Mouse (Mus musculus) midbrain, postnatal 0 days (tissue): ENCODE data around the gene Kiss1r. TPM values are rescaled to one million over a fixed set of nuclear protein-coding genes. Genes with fewer than 3 reads are reported as not detected.
A peak's percentile ranks its signal among the peaks of the same experiment; 100 is the strongest.
"Not testable (repeated sequence)": the region's sequence is repeated elsewhere in the genome, so short reads cannot be mapped to it uniquely, and the experiment has no call there.

Experiments used
- ATAC-seq: fragments of 200-750 bp; cut with Nextera tagmentation; 2 replicates; pipeline ENCODE4 v1.8.0; 2017; ENCODE audit warnings: moderate number of reproducible peaks, mild to moderate bottlenecking, moderate TSS enrichment, moderate library complexity; ENCODE audit not compliant: low FRiP score
- DNase-seq: peaks from one replicate; pipeline ENCODE4 v3.0.0-alpha.2; 2015; ENCODE audit warnings: low spot score
- H3K27ac ChIP-seq: fragments of 300-500 bp; sonication (generic); 2 replicates; pipeline ENCODE4 v1.5.1; 2014; ENCODE audit warnings: low read depth, mild to moderate bottlenecking, low read length, mixed read lengths
- H3K27me3 ChIP-seq: fragments of 300-500 bp; sonication (generic); 2 replicates; pipeline ENCODE4 v1.6.1; 2014; ENCODE audit warnings: low read length, control low read depth, mixed read lengths; ENCODE audit not compliant: insufficient read depth
- H3K36me3 ChIP-seq: fragments of 300-500 bp; sonication (generic); 2 replicates; pipeline ENCODE4 v1.6.1; 2014; ENCODE audit warnings: low read length, control low read depth, mixed read lengths; ENCODE audit not compliant: insufficient read depth
- H3K4me1 ChIP-seq: fragments of 300-500 bp; sonication (generic); 2 replicates; pipeline ENCODE4 v1.6.1; 2014; ENCODE audit warnings: mild to moderate bottlenecking, control low read depth, antibody characterized with exemption, low read length, mixed read lengths; ENCODE audit not compliant: insufficient read depth
- H3K4me2 ChIP-seq: fragments of 300-500 bp; sonication (generic); 2 replicates; pipeline ENCODE4 v1.6.1; 2014; ENCODE audit warnings: low read depth, mild to moderate bottlenecking, low read length, mixed read lengths; ENCODE audit not compliant: poor library complexity, severe bottlenecking
- H3K4me3 ChIP-seq: fragments of 300-500 bp; sonication (generic); 2 replicates; pipeline ENCODE4 v1.5.1; 2014; ENCODE audit warnings: low read depth, mild to moderate bottlenecking, low read length, moderate library complexity
- H3K9ac ChIP-seq: fragments of 300-500 bp; sonication (generic); replicated peaks from 2 replicates; pipeline ENCODE4 v1.6.1; 2014; ENCODE audit warnings: mild to moderate bottlenecking, low read length, moderate library complexity, mixed read lengths; ENCODE audit not compliant: poor library complexity, severe bottlenecking
- H3K9me3 ChIP-seq: fragments of 300-500 bp; sonication (generic); 2 replicates; pipeline ENCODE4 v1.6.1; 2016; ENCODE audit warnings: low read length, control low read depth
- CTCF ChIP-seq: IDR thresholded peaks from 2 replicates; pipeline ENCODE4 v1.5.1; 2016; ENCODE audit warnings: antibody characterized with exemption, mild to moderate bottlenecking
- WGBS: fragments of 180-500 bp; shearing (Covaris S2); extraction: QIAGEN DNeasy Blood & Tissue Kit; methylation state at CpG from one replicate; pipeline ENCODE4 v1.1.7; 2014; 5-methylcytosine and 5-hydroxymethylcytosine counted together
- polyA plus RNA-seq: library from polyadenylated mRNA; unstranded; fragments of >200 nt; fragmentation: Nextera tagmentation; extraction: Ambion mirVana; gene quantifications from 2 replicates; pipeline ENCODE4 v1.2.1, GENCODE M21; 2015
- total RNA-seq: library from RNA; depleted of rRNA; stranded (reverse); fragments of >200 nt; gene quantifications from 2 replicates; pipeline ENCODE4 v1.2.3, GENCODE M21; 2014

Gene Kiss1r
- total and polyA plus RNA-seq, 2 experiments from 2014 or later: 4.4 to 9.6 TPM

GRCm38 (mm10) chr10:79955691-79956090, 38.9 kb downstream of the Kiss1r start:
- Histone ChIP-seq H3K4me1 (no peaks in the 10 kb centered on the region; the same call in 1 of the 2 replicates), H3K4me3 (no peak overlapping the region), H3K4me2 (no peak overlapping the region), H3K9ac (peak overlapping the region; percentile 2; the same call in 1 of the 2 replicates), H3K27me3 (no peaks in the 10 kb centered on the region), H3K27ac (no peak overlapping the region), H3K9me3 (no peaks in the 10 kb centered on the region), H3K36me3 (peaks cover 16% of the 10 kb centered on the region)
- TF ChIP-seq CTCF: no peak
- WGBS: 70% methylated on average over 9 of the region's 9 CpGs
- DNase-seq: no peak
- no peak for ATAC-seq

GRCm38 (mm10) chr10:79956643-79957154, 39.9 kb downstream of the Kiss1r start:
- no peak overlapping the region for H3K9ac ChIP-seq
- H3K27ac ChIP-seq: no peak overlapping the region
- TF ChIP-seq CTCF: no peak
- H3K4me2 ChIP-seq: no peak overlapping the region
- peaks cover 4% of the 10 kb centered on the region; the same call in 1 of the 2 replicates for H3K4me1 ChIP-seq
- H3K9me3 ChIP-seq: no peaks in the 10 kb centered on the region
- peaks cover 7% of the 10 kb centered on the region for H3K36me3 ChIP-seq
- H3K4me3 ChIP-seq: no peak overlapping the region
- ATAC-seq (no peak), DNase-seq (no peak)
- H3K27me3 ChIP-seq: no peaks in the 10 kb centered on the region
- WGBS: 22% methylated on average over 4 of the region's 4 CpGs

GRCm38 (mm10) chr10:79958140-79958816, 41.5 kb downstream of the Kiss1r start:
- ATAC-seq (no peak), DNase-seq (peak; percentile 55)
- Histone ChIP-seq H3K9ac (no peak overlapping the region), H3K9me3 (no peaks in the 10 kb centered on the region), H3K36me3 (peaks cover 1% of the 10 kb centered on the region), H3K27ac (no peak overlapping the region), H3K4me2 (no peak overlapping the region), H3K4me1 (peaks cover 4% of the 10 kb centered on the region; the same call in 1 of the 2 replicates), H3K4me3 (no peak overlapping the region), H3K27me3 (no peaks in the 10 kb centered on the region)
- WGBS: 11% methylated on average over 21 of the region's 21 CpGs
- TF ChIP-seq CTCF: peak; percentile 78

GRCm38 (mm10) chr10:79959412-79959811, 42.6 kb downstream of the Kiss1r start:
- not testable (repeated sequence) for H3K9ac ChIP-seq, DNase-seq, H3K27me3 ChIP-seq, H3K4me1 ChIP-seq, ATAC-seq, H3K9me3 ChIP-seq, H3K27ac ChIP-seq
- peak overlapping the region; percentile 83 for H3K4me2 ChIP-seq
- WGBS: 34% methylated on average over 10 of the region's 10 CpGs
- H3K36me3 ChIP-seq: peaks cover 12% of the 10 kb centered on the region
- peak overlapping the region; percentile 77; the same call in 1 of the 2 replicates for H3K4me3 ChIP-seq

- H3K27ac ChIP-seq: peak within 1 kb of the TSS; percentile 70
- H3K4me1 ChIP-seq: peaks cover 4% of the 10 kb centered on the region; the same call in 1 of the 2 replicates
- DNase-seq (peak; percentile 99), ATAC-seq (peak; percentile 94)
- TF ChIP-seq CTCF: peak; percentile 100
- no peaks in the 10 kb centered on the region for H3K9me3 ChIP-seq
- H3K4me2 ChIP-seq: peak within 1 kb of the TSS; percentile 83
- H3K4me3 ChIP-seq: peak within 1 kb of the TSS; percentile 77
- peak within 1 kb of the TSS; percentile 77 for H3K9ac ChIP-seq
- peaks cover 18% of the 10 kb centered on the region for H3K36me3 ChIP-seq
- under 1% methylated on average over 61 of the region's 61 CpGs for WGBS
- no peaks in the 10 kb centered on the region for H3K27me3 ChIP-seq
Measured at GRCm38 (mm10) chr10:79959847-79960601, 43.3 kb downstream of the Kiss1r start, which contains the start of gene Wdr18. TSS of gene Wdr18 (plus strand) at chr10:79960152.
